Mouse (Mus musculus) embryonic fibroblast, embryonic 13.5 days (primary cell): ENCODE results near the gene Thbd.

Experiments used
- CTCF ChIP-seq: IDR thresholded peaks from 2 replicates; pipeline ENCODE4 v1.5.1; 2011; ENCODE audit warnings: mild to moderate bottlenecking, control low read depth, low read length, moderate library complexity, borderline replicate concordance; ENCODE audit not compliant: insufficient read depth
- POLR2A ChIP-seq: IDR thresholded peaks from 2 replicates; pipeline ENCODE4 v1.6.1; 2011; ENCODE audit warnings: low read depth, mild to moderate bottlenecking, control low read depth, low read length, moderate library complexity

- TF ChIP-seq CTCF (no peak), POLR2A (no peak)
Measured at GRCm38 (mm10) chr2:148402227-148402626, 5.8 kb downstream of the Thbd start.
